Mouse (Mus musculus) olfactory bulb, adult 2 months (tissue): ENCODE measurements around the gene Immp2l. TPM values are rescaled to one million over a fixed set of nuclear protein-coding genes. Genes with fewer than 3 reads are reported as not detected.

ENCODE experiments used
- H3K27ac ChIP-seq: fragments of 200-500 bp; 2 replicates; pipeline ENCODE4 v1.5.1; 2012; ENCODE audit warnings: low read depth, low read length; ENCODE audit not compliant: insufficient read depth
- H3K4me1 ChIP-seq: fragments of 200-500 bp; 2 replicates; pipeline ENCODE4 v1.6.1; 2012; ENCODE audit warnings: low read length; ENCODE audit not compliant: control insufficient read depth, insufficient read depth
- H3K4me3 ChIP-seq: fragments of 200-500 bp; 2 replicates; pipeline ENCODE4 v1.5.1; 2012; ENCODE audit warnings: mild to moderate bottlenecking, low read depth, low read length, moderate library complexity; ENCODE audit not compliant: insufficient read depth
- CTCF ChIP-seq: fragments of 200-500 bp; IDR thresholded peaks from 2 replicates; pipeline ENCODE4 v1.5.1; 2012; ENCODE audit warnings: low read depth, mild to moderate bottlenecking, low read length, moderate library complexity; ENCODE audit not compliant: insufficient read depth
- POLR2A ChIP-seq: fragments of 200-500 bp; IDR thresholded peaks from 2 replicates; pipeline ENCODE4 v1.6.1; 2012; ENCODE audit warnings: mild to moderate bottlenecking, low read depth, low read length, moderate library complexity; ENCODE audit not compliant: insufficient read depth
- WGBS: fragments of 180-500 bp; shearing (Covaris S2); methylation state at CpG from one replicate; pipeline ENCODE4 v1.1.7; 2018; 5-methylcytosine and 5-hydroxymethylcytosine counted together
- polyA plus RNA-seq: library from polyadenylated mRNA; stranded (reverse); fragments of >200 nt; gene quantifications from 2 replicates; pipeline ENCODE4 v1.2.4, GENCODE M21; 2012; ENCODE audit warnings: low replicate concordance; ENCODE audit not compliant: missing spikeins, insufficient read depth, insufficient read length

The Immp2l gene
- polyA plus RNA-seq, 1 experiment: not detected

GRCm38 (mm10) chr12:41250123-41250522 is 226.2 kb downstream of the Immp2l start:
- Histone ChIP-seq H3K4me1 (no peaks in the 10 kb centered on the region), H3K27ac (no peak overlapping the region), H3K4me3 (no peak overlapping the region)
- TF ChIP-seq CTCF: no peak
- no peak for TF ChIP-seq POLR2A
- WGBS: 85% methylated on average over 3 of the region's 3 CpGs

DNA sequence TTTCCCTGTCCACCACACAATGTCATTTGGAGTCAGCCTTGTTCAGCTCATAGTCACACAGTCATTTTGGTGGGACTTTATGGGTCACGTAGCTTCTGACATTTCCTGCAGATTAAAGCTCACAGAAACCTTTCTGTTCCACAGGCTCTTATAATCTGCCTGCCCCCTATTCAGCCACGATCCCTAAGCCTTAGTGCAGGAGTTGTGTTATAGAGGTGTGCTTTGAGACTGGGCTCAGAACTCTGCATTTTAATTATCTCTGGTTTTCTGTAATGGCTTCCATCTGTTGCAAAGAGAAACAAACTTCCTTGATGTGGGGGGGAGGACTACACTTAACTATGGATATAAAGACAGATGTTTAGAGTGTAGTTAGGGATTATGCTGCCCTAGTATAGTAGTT is 234.0 kb downstream of the Immp2l start:
- 77% methylated on average over 2 of the region's 2 CpGs for WGBS
- Histone ChIP-seq H3K4me1 (no peaks in the 10 kb centered on the region), H3K4me3 (no peak overlapping the region), H3K27ac (no peak overlapping the region)
- no peak for TF ChIP-seq CTCF
- no peak for TF ChIP-seq POLR2A

DNA sequence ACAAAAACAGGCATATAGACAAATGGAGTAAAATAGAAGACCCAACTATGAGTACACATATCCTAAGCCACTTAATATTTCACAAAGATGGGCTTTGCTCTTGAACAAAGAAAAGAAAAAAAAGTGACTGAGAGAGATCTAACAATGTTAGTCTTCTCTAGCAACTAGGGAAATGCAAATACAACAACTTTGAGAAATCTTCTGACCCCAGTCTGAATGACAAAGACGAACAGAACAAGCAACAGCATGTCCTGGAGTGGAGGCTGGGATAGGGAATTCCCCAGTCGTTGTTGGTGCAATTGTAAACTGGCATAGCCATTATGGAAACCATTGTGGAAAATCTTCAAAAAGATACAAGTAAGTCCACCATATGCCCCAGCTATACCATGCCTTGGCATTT is 235.7 kb downstream of the Immp2l start:
- Histone ChIP-seq H3K4me3 (no peak overlapping the region), H3K4me1 (no peaks in the 10 kb centered on the region), H3K27ac (no peak overlapping the region)
- WGBS: 87% methylated on average over 2 of the region's 2 CpGs
- TF ChIP-seq CTCF: no peak

- 88% methylated on average over 8 of the region's 8 CpGs for WGBS
- TF ChIP-seq CTCF: no peak
- TF ChIP-seq POLR2A: no peak
- Histone ChIP-seq H3K4me3 (no peak overlapping the region), H3K27ac (no peak overlapping the region), H3K4me1 (no peaks in the 10 kb centered on the region)
These were observed 250.2 kb downstream of the Immp2l start for GRCm38 (mm10) chr12:41274136-41274535.

DNA sequence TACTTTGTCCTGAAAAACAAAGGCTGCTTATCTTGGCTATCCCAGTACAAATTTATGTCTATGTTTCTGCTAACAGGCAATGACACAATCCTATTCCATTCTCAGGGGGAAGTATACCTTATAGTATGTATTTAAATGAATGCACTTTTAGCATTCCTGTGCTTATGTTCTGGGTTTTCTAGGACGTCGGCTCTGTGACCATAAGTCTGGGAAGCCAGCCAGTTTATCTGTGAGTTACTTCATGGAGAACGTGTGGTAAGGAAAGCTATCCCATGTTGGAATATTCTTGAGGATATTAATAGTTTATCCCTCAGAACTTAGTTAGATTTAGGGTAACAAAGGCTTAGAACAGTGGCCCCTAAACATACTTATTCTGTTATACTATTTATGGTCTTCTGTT is 251.5 kb downstream of the Immp2l start:
- no peaks in the 10 kb centered on the region for H3K4me1 ChIP-seq
- H3K27ac ChIP-seq: no peak overlapping the region
- H3K4me3 ChIP-seq: no peak overlapping the region
- WGBS: 20% methylated on average over 3 of the region's 3 CpGs
- TF ChIP-seq POLR2A (no peak), CTCF (no peak)

DNA sequence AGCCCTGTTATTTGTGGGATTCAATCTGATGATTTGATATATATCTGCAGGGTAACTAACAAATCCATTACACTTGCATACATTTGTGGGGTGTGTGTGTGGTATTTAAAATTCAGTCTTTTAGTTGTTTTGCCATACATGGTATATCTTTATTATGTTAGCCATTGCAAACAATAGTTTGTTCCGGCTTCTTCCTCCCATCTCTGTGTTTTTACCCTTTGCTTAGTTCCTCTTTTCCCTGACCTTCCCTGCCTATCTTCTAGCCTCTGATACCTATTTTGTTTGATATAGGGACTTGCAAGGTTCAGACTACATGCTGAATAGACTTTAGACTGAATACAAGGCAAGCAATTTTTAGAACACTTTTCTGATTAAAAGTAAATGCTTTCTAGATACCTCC is 254.0 kb downstream of the Immp2l start:
- TF ChIP-seq POLR2A (no peak), CTCF (no peak)
- 100% methylated on average over 1 of the region's 1 CpGs for WGBS
- no peak overlapping the region for H3K4me3 ChIP-seq
- H3K27ac ChIP-seq: no peak overlapping the region
- no peaks in the 10 kb centered on the region for H3K4me1 ChIP-seq

DNA sequence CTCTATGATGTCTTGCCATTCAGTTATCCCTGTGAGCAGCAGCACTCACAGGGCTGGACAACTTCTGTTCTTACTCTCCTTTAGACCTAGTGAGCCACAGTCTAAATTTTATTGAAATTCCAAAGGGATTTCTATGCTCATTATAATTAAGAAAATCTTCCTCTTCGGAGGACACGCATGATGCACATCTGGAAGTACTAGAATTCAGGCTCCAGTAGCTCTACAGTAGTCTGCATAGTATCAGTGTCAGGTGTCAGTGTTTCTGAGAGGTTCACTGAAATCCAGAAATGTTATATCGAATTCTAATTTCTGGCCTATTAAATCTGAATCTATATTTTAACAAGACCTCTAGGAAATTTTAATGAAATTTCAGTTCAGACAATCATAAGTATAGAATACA is 265.2 kb downstream of the Immp2l start:
- no peak for TF ChIP-seq POLR2A
- 93% methylated on average over 3 of the region's 3 CpGs for WGBS
- H3K27ac ChIP-seq: no peak overlapping the region

DNA sequence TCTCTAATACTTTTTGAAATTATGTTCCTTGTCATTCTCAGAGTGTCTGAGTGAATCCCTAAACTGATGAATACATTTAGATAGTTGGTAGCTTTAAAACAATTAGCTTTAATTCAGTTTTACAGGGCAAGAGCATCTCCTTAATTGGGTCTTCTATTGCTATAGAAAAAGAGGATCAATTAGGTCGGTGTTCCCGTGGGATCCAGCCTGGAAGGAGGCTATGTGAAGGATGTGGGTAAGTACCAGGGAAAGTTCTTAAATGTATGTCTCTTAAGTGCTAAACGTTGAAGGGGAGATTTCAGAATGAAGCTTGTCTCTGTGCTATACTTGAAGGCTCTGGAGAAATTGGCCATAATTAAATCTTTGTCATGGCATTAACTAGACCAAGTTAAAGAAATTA is 283.1 kb downstream of the Immp2l start:
- Histone ChIP-seq H3K27ac (no peak overlapping the region), H3K4me1 (no peaks in the 10 kb centered on the region), H3K4me3 (no peak overlapping the region)
- WGBS: 71% methylated on average over 3 of the region's 3 CpGs
- TF ChIP-seq POLR2A (no peak), CTCF (no peak)

More for the DNA sequence above, 265.2 kb downstream of the Immp2l start:
- Histone ChIP-seq H3K4me3 (no peak overlapping the region), H3K4me1 (no peaks in the 10 kb centered on the region)

DNA sequence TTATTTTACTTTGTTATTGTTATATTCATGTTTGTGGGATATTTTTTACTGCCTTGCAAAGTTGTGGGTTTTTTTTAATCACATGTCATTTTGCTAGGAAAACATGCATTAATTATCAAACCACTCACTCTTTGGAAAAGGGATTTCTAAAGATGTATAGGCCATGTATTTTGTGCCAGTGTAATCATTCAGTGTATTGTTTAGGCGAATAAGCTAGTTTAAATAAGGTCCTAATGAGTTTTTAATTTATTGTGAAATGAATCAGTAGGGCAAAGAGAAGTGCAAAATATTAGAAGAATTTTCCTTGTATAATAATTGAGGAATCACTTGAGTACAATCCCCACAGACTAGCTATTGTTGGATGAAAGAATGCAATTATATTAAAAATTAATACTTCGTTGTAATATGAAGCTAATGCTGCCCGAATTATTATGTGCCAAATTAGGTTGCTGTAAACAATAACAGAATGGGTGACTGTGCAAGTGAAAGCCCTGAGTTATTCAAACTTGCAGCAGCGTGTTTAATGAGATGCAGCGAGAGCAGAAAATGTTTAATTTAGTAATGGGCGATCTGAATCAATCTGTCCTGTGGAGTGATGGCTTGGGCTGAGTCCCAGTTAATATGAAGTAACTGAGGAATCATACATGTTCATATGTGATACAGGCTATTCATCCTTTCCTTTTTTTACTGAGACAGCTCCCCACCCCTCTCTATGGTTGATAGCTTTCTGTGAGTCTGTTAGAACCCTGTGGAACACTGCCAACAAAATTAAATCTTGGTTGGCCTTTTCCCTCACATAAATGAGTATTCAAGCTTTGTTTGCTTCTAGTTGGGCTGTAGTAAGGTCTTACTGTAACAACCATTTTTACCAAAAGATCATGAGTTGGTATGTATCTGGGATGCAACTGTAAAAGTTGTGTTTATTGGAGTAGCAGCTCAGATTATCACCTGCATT is 285.1 kb downstream of the Immp2l start:
- Histone ChIP-seq H3K27ac (no peak overlapping the region), H3K4me3 (no peak overlapping the region), H3K4me1 (no peaks in the 10 kb centered on the region)
- WGBS: 53% methylated on average over 6 of the region's 6 CpGs
- TF ChIP-seq POLR2A: no peak
- no peak for TF ChIP-seq CTCF
